Mouse (Mus musculus) lung, postnatal 0 days (tissue): Measurements from ENCODE around the gene Crygf. TPM values are rescaled to one million over a fixed set of nuclear protein-coding genes. Genes with fewer than 3 reads are reported as not detected.
"Not testable (repeated sequence)": the region's sequence is repeated elsewhere in the genome, so short reads cannot be mapped to it uniquely, and the experiment has no call there.

Experiments
- ATAC-seq: fragments of 200-750 bp; cut with Nextera tagmentation; 2 replicates; pipeline ENCODE4 v1.8.0; 2017; ENCODE audit warnings: moderate library complexity
- DNase-seq: peaks from one replicate; pipeline ENCODE4 v3.0.0-alpha.2; 2016; ENCODE audit warnings: low spot score
- H3K27ac ChIP-seq: fragments of 300-500 bp; sonication (generic); 2 replicates; pipeline ENCODE4 v1.5.1; 2014; ENCODE audit warnings: antibody characterized with exemption, mild to moderate bottlenecking, low read length, mixed read lengths
- H3K27me3 ChIP-seq: fragments of 300-500 bp; sonication (generic); replicated peaks from 2 replicates; pipeline ENCODE4 v1.6.1; 2014; ENCODE audit warnings: low read length, mixed read lengths; ENCODE audit not compliant: insufficient read depth
- H3K36me3 ChIP-seq: fragments of 300-500 bp; sonication (generic); 2 replicates; pipeline ENCODE4 v1.6.1; 2014; ENCODE audit warnings: low read length, mixed read lengths; ENCODE audit not compliant: insufficient read depth
- H3K4me1 ChIP-seq: fragments of 300-500 bp; sonication (generic); 2 replicates; pipeline ENCODE4 v1.6.1; 2014; ENCODE audit warnings: antibody characterized with exemption, low read depth, low read length, mixed read lengths; ENCODE audit not compliant: insufficient read depth
- H3K4me2 ChIP-seq: fragments of 300-500 bp; sonication (generic); replicated peaks from 2 replicates; pipeline ENCODE4 v1.6.1; 2014; ENCODE audit warnings: low read depth, mild to moderate bottlenecking, low read length, moderate library complexity, mixed read lengths
- H3K4me3 ChIP-seq: fragments of 300-500 bp; sonication (generic); 2 replicates; pipeline ENCODE4 v1.5.1; 2014; ENCODE audit warnings: low read depth, low read length
- H3K9ac ChIP-seq: fragments of 300-500 bp; sonication (generic); replicated peaks from 2 replicates; pipeline ENCODE4 v1.6.1; 2014; ENCODE audit warnings: low read depth, mild to moderate bottlenecking
- H3K9me3 ChIP-seq: fragments of 300-500 bp; sonication (generic); 2 replicates; pipeline ENCODE4 v1.6.1; 2016; ENCODE audit warnings: low read length, mixed read lengths
- CTCF ChIP-seq: IDR thresholded peaks from 2 replicates; pipeline ENCODE4 v1.5.1; 2016; ENCODE audit warnings: antibody characterized with exemption, mild to moderate bottlenecking
- EP300 ChIP-seq: IDR thresholded peaks from 2 replicates; pipeline ENCODE4 v1.6.1; 2016; ENCODE audit warnings: antibody characterized with exemption, mild to moderate bottlenecking, control low read depth
- WGBS: fragments of 180-500 bp; shearing (Covaris S2); extraction: QIAGEN DNeasy Blood & Tissue Kit; methylation state at CpG from one replicate; pipeline ENCODE4 v1.1.7; 2014; 5-methylcytosine and 5-hydroxymethylcytosine counted together
- polyA plus RNA-seq: library from polyadenylated mRNA; unstranded; fragments of >200 nt; fragmentation: Nextera tagmentation; extraction: Ambion mirVana; gene quantifications from 2 replicates; pipeline ENCODE4 v1.2.1, GENCODE M21; 2015

The Crygf gene
- not detected in 2 replicates for polyA plus RNA-seq

GRCm38 (mm10) chr1:65926294-65926693, at the start of gene Crygf:
Gene Crygf (plus strand): TSS chr1:65926520.
- no peak within 1 kb of the TSS for H3K27ac ChIP-seq
- WGBS, result 64% methylated on average over 4 of the region's 4 CpGs
- no peaks in the 10 kb centered on the region for H3K36me3 ChIP-seq
- no peak within 1 kb of the TSS for H3K9ac ChIP-seq
- no peaks in the 10 kb centered on the region for H3K4me1 ChIP-seq
- ATAC-seq (no peak), DNase-seq (no peak)
- H3K9me3 ChIP-seq, result no peaks in the 10 kb centered on the region
- TF ChIP-seq CTCF (no peak), EP300 (no peak)
- H3K4me3 ChIP-seq, result no peak within 1 kb of the TSS
- H3K27me3 ChIP-seq, result no peaks in the 10 kb centered on the region
- no peak within 1 kb of the TSS for H3K4me2 ChIP-seq

DNA sequence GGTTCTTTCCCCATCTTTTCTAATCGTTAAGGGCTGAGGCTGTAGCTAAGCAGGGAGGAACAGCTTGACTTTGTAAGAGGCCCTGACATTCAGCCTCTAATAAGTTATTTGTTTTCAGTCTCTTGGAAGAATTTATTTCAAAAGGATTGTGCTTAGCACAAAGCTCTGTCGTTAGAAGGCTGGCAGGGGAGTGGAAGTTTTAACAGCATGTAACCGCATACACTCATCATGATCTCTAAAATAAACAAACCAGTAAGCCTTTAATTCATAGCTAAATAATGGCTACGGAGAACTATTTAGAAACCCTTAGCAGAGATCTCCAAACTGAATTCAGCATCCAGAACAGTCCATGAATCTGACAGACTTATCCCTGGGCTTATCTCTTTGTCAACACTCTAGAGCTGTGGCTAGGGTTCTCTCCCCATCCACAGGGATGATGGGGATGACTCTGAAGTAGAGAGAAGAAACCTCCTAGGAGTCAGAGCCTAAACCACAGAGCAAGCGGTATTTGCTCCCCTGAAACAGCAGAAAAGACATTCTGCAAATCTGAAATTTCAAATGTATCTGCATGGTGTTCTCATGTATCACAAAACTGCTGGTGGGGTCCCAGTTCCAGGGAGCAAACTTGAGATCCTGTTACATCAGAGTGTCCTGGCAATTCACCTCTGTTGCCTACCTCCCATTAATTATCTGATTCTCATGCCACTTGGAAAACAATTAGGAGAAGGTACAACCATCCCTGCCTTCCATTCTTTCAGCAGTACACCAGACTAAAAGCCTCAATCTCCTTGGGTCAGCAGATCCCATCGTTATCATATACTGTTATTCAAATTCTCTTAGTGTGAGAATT, 734 bp upstream of the Crygf start:
- Histone ChIP-seq H3K27ac (no peak overlapping the region), H3K36me3 (no peaks in the 10 kb centered on the region), H3K4me2 (no peak overlapping the region), H3K9ac (no peak overlapping the region), H3K27me3 (no peaks in the 10 kb centered on the region), H3K4me3 (no peak overlapping the region), H3K4me1 (no peaks in the 10 kb centered on the region), H3K9me3 (no peaks in the 10 kb centered on the region)
- 29% methylated on average over 6 of the region's 6 CpGs for WGBS
- ATAC-seq, result no peak
- no peak for TF ChIP-seq EP300
- TF ChIP-seq CTCF, result no peak
- no peak for DNase-seq

DNA sequence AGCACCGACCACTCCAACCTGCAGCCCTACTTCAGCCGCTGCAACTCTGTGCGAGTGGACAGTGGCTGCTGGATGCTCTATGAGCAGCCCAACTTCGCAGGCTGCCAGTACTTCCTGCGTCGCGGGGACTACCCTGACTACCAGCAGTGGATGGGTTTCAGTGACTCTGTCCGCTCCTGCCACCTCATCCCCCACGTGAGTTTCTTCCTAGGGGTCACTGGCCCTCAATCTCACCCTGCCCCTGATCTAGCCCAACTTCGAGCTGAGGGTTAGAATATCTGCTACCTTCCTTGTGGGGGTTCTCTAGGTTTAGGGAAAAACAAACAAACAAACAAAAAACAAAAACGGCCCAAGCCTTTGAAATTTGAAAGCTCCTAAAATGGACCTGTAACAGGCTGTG, 376 bp downstream of the Crygf start:
- not testable (repeated sequence) for H3K4me1 ChIP-seq, DNase-seq, ATAC-seq, H3K4me2 ChIP-seq, H3K36me3 ChIP-seq, H3K27ac ChIP-seq, H3K9me3 ChIP-seq, H3K9ac ChIP-seq, H3K27me3 ChIP-seq, H3K4me3 ChIP-seq
- 79% methylated on average over 11 of the region's 11 CpGs for WGBS

GRCm38 (mm10) chr1:65930055-65930454, 3.7 kb downstream of the Crygf start:
- DNase-seq (no peak), ATAC-seq (no peak)
- 73% methylated on average over 2 of the region's 2 CpGs for WGBS
- H3K4me2 ChIP-seq, result no peak overlapping the region
- H3K9ac ChIP-seq, result no peak overlapping the region
- no peak overlapping the region for H3K4me3 ChIP-seq
- H3K4me1 ChIP-seq, result no peaks in the 10 kb centered on the region
- H3K27me3 ChIP-seq, result no peaks in the 10 kb centered on the region
- no peaks in the 10 kb centered on the region for H3K9me3 ChIP-seq
- H3K27ac ChIP-seq, result no peak overlapping the region
- no peak for TF ChIP-seq EP300
- no peak for TF ChIP-seq CTCF
- H3K36me3 ChIP-seq, result no peaks in the 10 kb centered on the region

- DNase-seq, result peak; percentile 9
- Histone ChIP-seq H3K9me3 (no peaks in the 10 kb centered on the region), H3K4me1 (no peaks in the 10 kb centered on the region), H3K9ac (no peak overlapping the region), H3K36me3 (no peaks in the 10 kb centered on the region), H3K4me3 (no peak overlapping the region), H3K27ac (no peak overlapping the region), H3K27me3 (no peaks in the 10 kb centered on the region), H3K4me2 (no peak overlapping the region)
- 54% methylated on average over 4 of the region's 4 CpGs for WGBS
- ATAC-seq, result no peak
- TF ChIP-seq CTCF (no peak), EP300 (no peak)
These were observed 5.9 kb downstream of the Crygf start for GRCm38 (mm10) chr1:65932091-65932812.

Other genes with a start within 250 kb of the Crygf start
- 2.1 and 3.8 TPM in 2 replicates for gene Map2, start 248.8 kb downstream of the Crygf start, polyA plus RNA-seq